Mouse (Mus musculus): Measurements from ENCODE around the gene Mthfr. TPM values are rescaled to one million over a fixed set of nuclear protein-coding genes. Genes with fewer than 3 reads are reported as not detected.

Mthfr gene
- polyA plus RNA-seq, 1 experiment from 2014 or later = 26.5 TPM

GRCm38 (mm10) chr4:148011332-148011731 is 27.5 kb upstream of the Mthfr start:
- no peak overlapping the region for H3K4me2 ChIP-seq (replicated peaks; ENCODE audit: low read depth, low read length)
- no peak for ATAC-seq (ENCODE audit: low FRiP score, low TSS enrichment)
- H3K4me3 ChIP-seq (ENCODE audit: low read length) = no peak overlapping the region
- no peaks in the 10 kb centered on the region for H3K27me3 ChIP-seq (ENCODE audit: insufficient read depth, low read length)
- H3K36me3 ChIP-seq (ENCODE audit: insufficient read depth, low read length) = peaks cover 95% of the 10 kb centered on the region
- H3K4me1 ChIP-seq (ENCODE audit: insufficient read depth, low read length) = no peaks in the 10 kb centered on the region
- H3K9me3 ChIP-seq (ENCODE audit: low read length) = no peaks in the 10 kb centered on the region
- no peak overlapping the region for H3K9ac ChIP-seq (replicated peaks; ENCODE audit: low read length)
- 72% methylated on average over 3 of the region's 3 CpGs for WGBS
- H3K27ac ChIP-seq (ENCODE audit: low read length) = no peak overlapping the region

DNA sequence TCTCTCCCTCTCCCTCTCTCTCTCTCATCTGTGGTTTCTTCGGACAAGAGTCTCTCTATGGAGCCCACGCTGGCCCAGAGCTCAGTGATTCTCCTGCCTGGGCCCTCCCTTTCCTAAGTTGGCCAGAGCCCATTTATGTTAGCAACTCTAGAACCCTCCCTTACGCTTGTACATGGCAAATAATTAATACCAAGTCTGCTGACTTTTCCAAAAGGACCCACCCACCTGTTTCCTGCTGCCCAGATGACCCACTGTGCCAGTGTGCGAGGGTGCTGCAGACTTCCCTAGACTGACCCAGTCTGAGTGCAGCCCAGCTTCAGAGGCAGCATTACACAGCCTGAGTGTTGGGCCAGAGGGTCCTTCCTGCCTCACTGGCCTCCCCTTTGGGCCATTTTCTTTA is 26.7 kb upstream of the Mthfr start:
- no peaks in the 10 kb centered on the region for H3K27me3 ChIP-seq (ENCODE audit: insufficient read depth, low read length)
- H3K36me3 ChIP-seq (ENCODE audit: insufficient read depth, low read length) = peaks cover 95% of the 10 kb centered on the region
- H3K9me3 ChIP-seq (ENCODE audit: low read length) = no peaks in the 10 kb centered on the region
- ATAC-seq (ENCODE audit: low FRiP score, low TSS enrichment) = no peak
- H3K4me3 ChIP-seq (ENCODE audit: low read length) = no peak overlapping the region
- H3K9ac ChIP-seq (replicated peaks; ENCODE audit: low read length) = no peak overlapping the region
- H3K4me1 ChIP-seq (ENCODE audit: insufficient read depth, low read length) = no peaks in the 10 kb centered on the region
- no peak overlapping the region for H3K27ac ChIP-seq (ENCODE audit: low read length)
- 93% methylated on average over 4 of the region's 4 CpGs for WGBS
- H3K4me2 ChIP-seq (replicated peaks; ENCODE audit: low read depth, low read length) = no peak overlapping the region

DNA sequence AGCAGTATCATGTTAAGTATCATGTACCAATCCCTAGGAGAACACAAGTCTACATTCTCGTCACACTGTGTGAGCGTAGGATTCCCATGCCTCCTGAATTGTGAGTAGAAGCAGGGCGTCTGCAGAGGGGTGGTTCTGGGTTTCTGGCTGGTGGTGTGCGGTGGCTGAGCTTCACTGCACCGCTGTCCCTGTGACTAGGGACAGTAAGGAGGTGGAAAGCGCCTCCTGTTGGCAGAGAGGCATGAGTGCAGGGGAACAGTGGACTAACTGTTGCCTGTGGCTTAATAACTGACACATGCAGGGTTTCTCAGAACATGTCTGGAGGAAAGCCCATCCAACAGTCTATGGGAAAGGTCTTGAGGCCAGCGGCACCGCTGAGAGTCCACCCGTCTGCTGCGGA is 23.5 kb upstream of the Mthfr start:
- H3K36me3 ChIP-seq (ENCODE audit: insufficient read depth, low read length) = peaks cover 93% of the 10 kb centered on the region
- no peaks in the 10 kb centered on the region for H3K9me3 ChIP-seq (ENCODE audit: low read length)
- no peaks in the 10 kb centered on the region for H3K4me1 ChIP-seq (ENCODE audit: insufficient read depth, low read length)
- 88% methylated on average over 10 of the region's 10 CpGs for WGBS
- no peak overlapping the region for H3K4me3 ChIP-seq (ENCODE audit: low read length)
- no peaks in the 10 kb centered on the region for H3K27me3 ChIP-seq (ENCODE audit: insufficient read depth, low read length)
- H3K27ac ChIP-seq (ENCODE audit: low read length) = no peak overlapping the region
- H3K4me2 ChIP-seq (replicated peaks; ENCODE audit: low read depth, low read length) = no peak overlapping the region
- ATAC-seq (ENCODE audit: low FRiP score, low TSS enrichment) = no peak
- no peak overlapping the region for H3K9ac ChIP-seq (replicated peaks; ENCODE audit: low read length)

- Histone ChIP-seq H3K27ac (ENCODE audit: low read length) (no peak overlapping the region), H3K9me3 (ENCODE audit: low read length) (no peaks in the 10 kb centered on the region), H3K4me3 (ENCODE audit: low read length) (no peak overlapping the region), H3K9ac (replicated peaks; ENCODE audit: low read length) (no peak overlapping the region), H3K36me3 (ENCODE audit: insufficient read depth, low read length) (peaks cover 90% of the 10 kb centered on the region), H3K4me2 (replicated peaks; ENCODE audit: low read depth, low read length) (no peak overlapping the region), H3K27me3 (ENCODE audit: insufficient read depth, low read length) (no peaks in the 10 kb centered on the region), H3K4me1 (ENCODE audit: insufficient read depth, low read length) (no peaks in the 10 kb centered on the region)
- ATAC-seq (ENCODE audit: low FRiP score, low TSS enrichment) = no peak
- WGBS = 79% methylated on average over 3 of the region's 3 CpGs
Measured at GRCm38 (mm10) chr4:148016981-148017380, 21.9 kb upstream of the Mthfr start.

- H3K36me3 ChIP-seq (ENCODE audit: insufficient read depth, low read length) = peaks cover 90% of the 10 kb centered on the region
- ATAC-seq (ENCODE audit: low FRiP score, low TSS enrichment) = no peak
- H3K9ac ChIP-seq (replicated peaks; ENCODE audit: low read length) = no peak overlapping the region
Measured at GRCm38 (mm10) chr4:148018410-148018809, 20.5 kb upstream of the Mthfr start.

GRCm38 (mm10) chr4:148024003-148024402 is 14.9 kb upstream of the Mthfr start:
- Histone ChIP-seq H3K9ac (replicated peaks; ENCODE audit: low read length) (no peak overlapping the region), H3K27ac (ENCODE audit: low read length) (no peak overlapping the region), H3K27me3 (ENCODE audit: insufficient read depth, low read length) (no peaks in the 10 kb centered on the region), H3K36me3 (ENCODE audit: insufficient read depth, low read length) (peaks cover 68% of the 10 kb centered on the region), H3K4me3 (ENCODE audit: low read length) (no peak overlapping the region), H3K9me3 (ENCODE audit: low read length) (no peaks in the 10 kb centered on the region), H3K4me1 (ENCODE audit: insufficient read depth, low read length) (no peaks in the 10 kb centered on the region), H3K4me2 (replicated peaks; ENCODE audit: low read depth, low read length) (no peak overlapping the region)
- ATAC-seq (ENCODE audit: low FRiP score, low TSS enrichment) = no peak
- WGBS = 96% methylated on average over 3 of the region's 3 CpGs

More at GRCm38 (mm10) chr4:148018410-148018809, 20.5 kb upstream of the Mthfr start:
- no peak overlapping the region for H3K4me3 ChIP-seq (ENCODE audit: low read length)
- no peak overlapping the region for H3K4me2 ChIP-seq (replicated peaks; ENCODE audit: low read depth, low read length)
- H3K9me3 ChIP-seq (ENCODE audit: low read length) = no peaks in the 10 kb centered on the region
- 81% methylated on average over 2 of the region's 2 CpGs for WGBS
- no peak overlapping the region for H3K27ac ChIP-seq (ENCODE audit: low read length)
- H3K27me3 ChIP-seq (ENCODE audit: insufficient read depth, low read length) = no peaks in the 10 kb centered on the region
- H3K4me1 ChIP-seq (ENCODE audit: insufficient read depth, low read length) = no peaks in the 10 kb centered on the region

DNA sequence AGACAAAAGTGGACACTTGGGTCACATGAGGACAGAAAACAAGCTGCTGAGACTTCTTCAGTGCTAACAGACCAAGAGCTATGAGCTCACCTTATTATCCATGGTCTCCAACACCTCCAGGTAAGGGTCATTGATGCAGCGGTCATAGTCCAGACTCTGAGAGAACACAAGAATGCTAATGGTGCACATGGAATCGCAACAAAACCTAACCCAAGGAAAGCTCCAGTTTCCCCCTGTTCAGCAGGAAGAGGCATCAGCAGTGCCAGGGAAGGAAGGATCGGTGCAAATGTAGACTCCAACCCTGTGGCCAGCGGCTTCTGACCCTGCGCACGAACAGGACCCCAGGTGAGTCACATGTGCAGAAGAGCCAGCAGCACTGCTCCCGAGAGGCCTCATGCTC is 9.6 kb upstream of the Mthfr start:
- Histone ChIP-seq H3K9me3 (ENCODE audit: low read length) (no peaks in the 10 kb centered on the region), H3K9ac (replicated peaks; ENCODE audit: low read length) (no peak overlapping the region), H3K27me3 (ENCODE audit: insufficient read depth, low read length) (no peaks in the 10 kb centered on the region), H3K36me3 (ENCODE audit: insufficient read depth, low read length) (peaks cover 30% of the 10 kb centered on the region), H3K4me3 (ENCODE audit: low read length) (no peak overlapping the region), H3K4me1 (ENCODE audit: insufficient read depth, low read length) (no peaks in the 10 kb centered on the region), H3K27ac (ENCODE audit: low read length) (no peak overlapping the region), H3K4me2 (replicated peaks; ENCODE audit: low read depth, low read length) (no peak overlapping the region)
- ATAC-seq (ENCODE audit: low FRiP score, low TSS enrichment) = no peak
- WGBS = 93% methylated on average over 7 of the region's 7 CpGs

DNA sequence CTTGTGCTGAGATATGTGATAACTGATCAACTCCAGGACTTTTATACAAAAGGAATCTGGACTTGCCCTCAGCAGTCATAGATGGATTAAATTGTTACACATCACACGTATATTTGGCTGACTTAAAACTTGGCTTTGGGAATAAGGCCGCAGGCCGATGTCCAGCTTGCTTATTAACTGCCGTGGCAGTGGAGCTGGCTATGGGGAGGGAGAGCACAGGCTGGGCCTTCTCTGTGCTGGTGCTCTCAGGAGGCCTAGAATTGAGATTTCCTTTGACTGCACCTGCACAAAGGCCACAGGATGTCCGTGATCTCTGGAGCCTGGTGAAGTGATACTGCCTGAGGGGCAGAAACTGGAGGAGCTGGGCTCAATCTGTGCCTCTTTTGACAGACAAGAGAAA is 8.4 kb upstream of the Mthfr start:
- WGBS = 71% methylated on average over 5 of the region's 5 CpGs
- Histone ChIP-seq H3K4me3 (ENCODE audit: low read length) (no peak overlapping the region), H3K4me1 (ENCODE audit: insufficient read depth, low read length) (no peaks in the 10 kb centered on the region), H3K4me2 (replicated peaks; ENCODE audit: low read depth, low read length) (no peak overlapping the region), H3K9me3 (ENCODE audit: low read length) (no peaks in the 10 kb centered on the region), H3K27me3 (ENCODE audit: insufficient read depth, low read length) (no peaks in the 10 kb centered on the region), H3K27ac (ENCODE audit: low read length) (no peak overlapping the region), H3K9ac (replicated peaks; ENCODE audit: low read length) (no peak overlapping the region), H3K36me3 (ENCODE audit: insufficient read depth, low read length) (peaks cover 19% of the 10 kb centered on the region)
- peak; percentile 34; the same call in 1 of the 2 replicates for ATAC-seq (ENCODE audit: low FRiP score, low TSS enrichment)

- H3K4me1 ChIP-seq (ENCODE audit: insufficient read depth, low read length) = peaks cover 6% of the 10 kb centered on the region
- WGBS = 80% methylated on average over 7 of the region's 7 CpGs
- no peak overlapping the region for H3K27ac ChIP-seq (ENCODE audit: low read length)
- H3K9ac ChIP-seq (replicated peaks; ENCODE audit: low read length) = no peak overlapping the region
- no peak overlapping the region for H3K4me2 ChIP-seq (replicated peaks; ENCODE audit: low read depth, low read length)
- peaks cover 18% of the 10 kb centered on the region; the same call in 1 of the 2 replicates for H3K36me3 ChIP-seq (ENCODE audit: insufficient read depth, low read length)
- no peaks in the 10 kb centered on the region for H3K9me3 ChIP-seq (ENCODE audit: low read length)
- no peak overlapping the region for H3K4me3 ChIP-seq (ENCODE audit: low read length)
- no peaks in the 10 kb centered on the region for H3K27me3 ChIP-seq (ENCODE audit: insufficient read depth, low read length)
- no peak for ATAC-seq (ENCODE audit: low FRiP score, low TSS enrichment)
Measured at GRCm38 (mm10) chr4:148033858-148034410, 4.9 kb upstream of the Mthfr start.

GRCm38 (mm10) chr4:148035440-148035839 is 3.4 kb upstream of the Mthfr start:
- no peak overlapping the region for H3K4me3 ChIP-seq (ENCODE audit: low read length)
- 0 out of 2 replicates have a peak, but pooled peaks cover 12% of the 10 kb centered on the region for H3K36me3 ChIP-seq (ENCODE audit: insufficient read depth, low read length)
- no peak overlapping the region for H3K9ac ChIP-seq (replicated peaks; ENCODE audit: low read length)
- ATAC-seq (ENCODE audit: low FRiP score, low TSS enrichment) = no peak
- no peak overlapping the region for H3K27ac ChIP-seq (ENCODE audit: low read length)
- H3K9me3 ChIP-seq (ENCODE audit: low read length) = no peaks in the 10 kb centered on the region
- peaks cover 19% of the 10 kb centered on the region for H3K4me1 ChIP-seq (ENCODE audit: insufficient read depth, low read length)
- H3K27me3 ChIP-seq (ENCODE audit: insufficient read depth, low read length) = no peaks in the 10 kb centered on the region
- WGBS = 87% methylated on average over 3 of the region's 3 CpGs
- no peak overlapping the region for H3K4me2 ChIP-seq (replicated peaks; ENCODE audit: low read depth, low read length)
